Mouse (Mus musculus): ENCODE measurements around the gene Lmln.
"Not testable (repeated sequence)": the region's sequence is repeated elsewhere in the genome, so short reads cannot be mapped to it uniquely, and the experiment has no call there.

DNA sequence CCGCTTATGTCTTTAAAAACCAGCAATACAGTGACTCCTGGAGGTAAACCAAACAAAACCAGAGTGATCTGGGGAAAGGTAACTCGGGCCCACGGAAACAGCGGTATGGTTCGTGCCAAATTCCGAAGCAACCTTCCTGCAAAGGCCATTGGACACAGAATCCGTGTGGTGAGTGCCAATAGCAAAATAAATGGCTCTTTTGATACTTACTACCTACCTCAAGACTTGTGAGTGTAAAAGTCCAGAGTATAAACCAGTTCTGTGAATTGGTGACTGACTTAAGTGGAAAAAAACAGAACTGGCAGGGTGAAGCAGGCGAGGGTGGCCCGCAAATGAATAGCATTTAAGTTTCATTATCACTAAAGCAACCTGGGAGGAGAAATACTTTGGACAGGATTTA, 3.7 kb upstream of the Lmln start:
- not testable (repeated sequence) for TF ChIP-seq HCFC1 (IDR thresholded peaks at IDR 0.05; ENCODE audit: borderline replicate concordance, insufficient read depth, low read length); MAFK (IDR thresholded peaks at IDR 0.05; ENCODE audit: insufficient read depth, low read depth, low read length)
